Mouse (Mus musculus) liver, adult 2 months (tissue): ENCODE measurements around the gene Dchs2. TPM values are rescaled to one million over a fixed set of nuclear protein-coding genes. Genes with fewer than 3 reads are reported as not detected.

Experiments used
- DNase-seq: peaks from one replicate; pipeline ENCODE4 v3.0.0-alpha.2; 2011; ENCODE audit warnings: low read depth, low spot score; ENCODE audit errors: extremely low read depth
- H3K27ac ChIP-seq: fragments of 200-500 bp; replicated peaks from 2 replicates; pipeline ENCODE4 v1.5.1; 2012; ENCODE audit warnings: low read depth, mild to moderate bottlenecking, control low read depth, inconsistent platforms, low read length; ENCODE audit not compliant: insufficient read depth
- H3K27me3 ChIP-seq: fragments of 200-500 bp; 2 replicates; pipeline ENCODE4 v1.6.1; 2012; ENCODE audit warnings: mild to moderate bottlenecking, moderate library complexity, low read length, inconsistent platforms; ENCODE audit not compliant: control insufficient read depth, insufficient read depth
- H3K36me3 ChIP-seq: fragments of 200-500 bp; 2 replicates; pipeline ENCODE4 v1.6.1; 2012; ENCODE audit warnings: low read length, inconsistent platforms; ENCODE audit not compliant: control insufficient read depth, insufficient read depth
- H3K4me1 ChIP-seq: fragments of 200-500 bp; 2 replicates; pipeline ENCODE4 v1.6.1; 2011; ENCODE audit warnings: low read length; ENCODE audit not compliant: control insufficient read depth, insufficient read depth
- H3K4me3 ChIP-seq: fragments of 200-500 bp; 2 replicates; pipeline ENCODE4 v1.5.1; 2011; ENCODE audit warnings: low read depth, mild to moderate bottlenecking, control low read depth, low read length, moderate library complexity; ENCODE audit not compliant: insufficient read depth
- H3K79me2 ChIP-seq: fragments of 200-500 bp; 2 replicates; pipeline ENCODE4 v1.6.1; 2012; ENCODE audit warnings: inconsistent platforms, mild to moderate bottlenecking, low read length, moderate library complexity; ENCODE audit not compliant: control insufficient read depth, insufficient read depth
- H3K9ac ChIP-seq: fragments of 200-500 bp; 2 replicates; pipeline ENCODE4 v1.6.1; 2012; ENCODE audit warnings: low read depth, mild to moderate bottlenecking, control low read depth, inconsistent platforms, low read length
- CTCF ChIP-seq: fragments of 200-500 bp; IDR thresholded peaks from 2 replicates; pipeline ENCODE4 v1.5.1; 2011; ENCODE audit warnings: low read depth, low read length, control low read depth
- POLR2A ChIP-seq: fragments of 200-500 bp; IDR thresholded peaks from 2 replicates; pipeline ENCODE4 v1.6.1; 2011; ENCODE audit warnings: low read length, control low read depth; ENCODE audit not compliant: insufficient read depth; ENCODE audit errors: extremely low read depth
- WGBS: fragments of 180-500 bp; shearing (Covaris S2); methylation state at CpG from one replicate; pipeline ENCODE4 v1.1.7; 2018; 5-methylcytosine and 5-hydroxymethylcytosine counted together
- polyA plus RNA-seq: library from polyadenylated mRNA; depleted of rRNA; stranded (reverse); fragments of >200 nt; gene quantifications from 2 replicates; pipeline ENCODE4 v1.2.3, GENCODE M21; 2012; rRNA removed
- total RNA-seq: library from RNA; depleted of rRNA; stranded (reverse); fragments of >200 nt; gene quantifications from 2 replicates; pipeline ENCODE4 v1.2.3, GENCODE M21; 2014; rRNA removed

The Dchs2 gene
- total RNA-seq (0.09 and 0.13 TPM in 2 replicates), polyA plus RNA-seq (0.01 TPM in 2 replicates)

GRCm38 (mm10) chr3:83127726-83128448 is at the start of gene Dchs2:
Gene Dchs2, plus strand, starts transcription at chr3:83127948.
- Histone ChIP-seq H3K79me2 (no peaks in the 10 kb centered on the region), H3K4me3 (peak within 1 kb of the TSS; percentile 36; the same call in 1 of the 2 replicates), H3K9ac (no peak within 1 kb of the TSS), H3K27me3 (peaks cover 19% of the 10 kb centered on the region), H3K27ac (no peak within 1 kb of the TSS), H3K4me1 (no peaks in the 10 kb centered on the region; the same call in 1 of the 2 replicates), H3K36me3 (no peaks in the 10 kb centered on the region)
- TF ChIP-seq POLR2A (no peak), CTCF (no peak)
- no peak for DNase-seq
- WGBS: 4% methylated on average over 55 of the region's 55 CpGs

GRCm38 (mm10) chr3:83080567-83081055 is 47.1 kb upstream of the Dchs2 start:
- no peak overlapping the region for H3K27ac ChIP-seq
- 0% methylated on average over 11 of the region's 11 CpGs for WGBS
- H3K27me3 ChIP-seq: no peaks in the 10 kb centered on the region
- no peaks in the 10 kb centered on the region for H3K36me3 ChIP-seq
- peaks cover 3% of the 10 kb centered on the region; the same call in 1 of the 2 replicates for H3K4me1 ChIP-seq
- H3K9ac ChIP-seq: no peak overlapping the region
- H3K79me2 ChIP-seq: no peaks in the 10 kb centered on the region
- TF ChIP-seq CTCF (peak; percentile 57), POLR2A (no peak)
- H3K4me3 ChIP-seq: peak overlapping the region; percentile 21; the same call in 1 of the 2 replicates
- peak; percentile 64 for DNase-seq

DNA sequence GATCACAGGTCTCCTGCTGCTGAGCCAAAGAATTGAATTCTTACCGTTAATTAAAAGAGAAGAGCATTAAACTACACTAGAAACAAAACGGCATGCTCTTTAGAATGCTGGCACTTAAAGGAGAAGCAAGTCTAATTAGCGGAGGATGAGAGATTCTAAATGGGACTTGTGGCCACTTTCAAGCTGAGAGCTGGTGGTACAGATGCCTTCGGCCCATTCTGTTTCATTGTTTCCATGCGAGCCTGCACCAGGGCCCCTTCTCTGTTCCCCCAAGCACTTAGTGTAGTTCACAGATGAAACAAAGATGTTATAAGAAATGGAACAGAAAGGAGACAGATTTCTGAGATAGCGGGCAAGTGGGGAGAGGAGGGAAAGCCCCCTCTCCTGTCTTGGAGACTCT is 30.2 kb upstream of the Dchs2 start:
- no peak for TF ChIP-seq POLR2A
- no peak for TF ChIP-seq CTCF
- DNase-seq: no peak
- Histone ChIP-seq H3K9ac (no peak overlapping the region), H3K4me1 (no peaks in the 10 kb centered on the region), H3K79me2 (no peaks in the 10 kb centered on the region), H3K4me3 (no peak overlapping the region), H3K27ac (no peak overlapping the region), H3K36me3 (no peaks in the 10 kb centered on the region), H3K27me3 (no peaks in the 10 kb centered on the region)
- WGBS: 92% methylated on average over 6 of the region's 6 CpGs

DNA sequence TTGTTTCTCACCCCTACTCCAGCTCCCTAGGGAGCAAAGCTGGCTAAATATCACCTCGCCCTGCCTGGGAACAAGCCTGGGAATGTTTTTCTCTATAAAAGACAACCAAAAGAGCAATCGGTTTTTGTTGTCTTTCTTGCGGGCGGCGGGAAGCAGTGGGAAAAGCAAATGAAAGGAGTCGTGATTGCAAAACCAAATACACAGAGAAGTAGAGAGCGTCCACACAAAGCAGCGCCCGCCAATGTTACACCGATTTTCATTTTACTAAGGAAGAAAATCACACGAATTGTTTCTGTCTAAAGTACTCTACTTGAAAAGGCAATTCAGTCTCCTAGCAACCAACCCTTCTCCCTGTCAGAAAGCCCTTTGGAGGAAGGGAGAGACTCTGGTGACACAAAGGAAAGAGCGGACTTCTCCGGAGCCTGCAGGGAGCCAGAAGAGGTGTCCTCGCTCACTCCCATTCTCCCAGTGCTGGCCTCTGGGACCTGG is 29.2 kb upstream of the Dchs2 start:
- DNase-seq: peak; percentile 17
- TF ChIP-seq CTCF (no peak), POLR2A (no peak)
- Histone ChIP-seq H3K4me1 (no peaks in the 10 kb centered on the region), H3K9ac (0 out of 2 replicates have a peak overlapping the region, but pooled peaks have one; percentile 17), H3K36me3 (no peaks in the 10 kb centered on the region), H3K27me3 (no peaks in the 10 kb centered on the region), H3K27ac (no peak overlapping the region), H3K4me3 (no peak overlapping the region), H3K79me2 (no peaks in the 10 kb centered on the region)
- 8% methylated on average over 14 of the region's 14 CpGs for WGBS

- no peak overlapping the region for H3K9ac ChIP-seq
- H3K27ac ChIP-seq: no peak overlapping the region
- H3K36me3 ChIP-seq: no peaks in the 10 kb centered on the region
- TF ChIP-seq CTCF (no peak), POLR2A (no peak)
- H3K4me3 ChIP-seq: no peak overlapping the region
- no peak for DNase-seq
- 91% methylated on average over 1 of the region's 1 CpGs for WGBS
- no peaks in the 10 kb centered on the region for H3K4me1 ChIP-seq
- no peaks in the 10 kb centered on the region for H3K79me2 ChIP-seq
- H3K27me3 ChIP-seq: no peaks in the 10 kb centered on the region
Measured at GRCm38 (mm10) chr3:83099139-83099538, 28.6 kb upstream of the Dchs2 start.

GRCm38 (mm10) chr3:83099651-83100050 is 28.1 kb upstream of the Dchs2 start:
- H3K36me3 ChIP-seq: no peaks in the 10 kb centered on the region
- H3K27me3 ChIP-seq: no peaks in the 10 kb centered on the region
- no peak overlapping the region for H3K9ac ChIP-seq
- DNase-seq: no peak
- 82% methylated on average over 6 of the region's 6 CpGs for WGBS
- H3K27ac ChIP-seq: no peak overlapping the region
- H3K4me3 ChIP-seq: no peak overlapping the region
- H3K4me1 ChIP-seq: no peaks in the 10 kb centered on the region
- no peaks in the 10 kb centered on the region for H3K79me2 ChIP-seq
- TF ChIP-seq CTCF: no peak
- TF ChIP-seq POLR2A: no peak
